Mouse (Mus musculus): ENCODE data around the gene Mef2a. TPM values are rescaled to one million over a fixed set of nuclear protein-coding genes. Genes with fewer than 3 reads are reported as not detected.

The Mef2a gene
- total and polyA plus RNA-seq, 3 experiments: 9.6 to 13.4 TPM; not detected in 1

- peak; percentile 64 for DNase-seq (ENCODE audit: low read depth, low spot score)
- Histone ChIP-seq H3K4me3 (ENCODE audit: control insufficient read depth in 1 of 2, insufficient read depth in 1 of 2, low read depth in 2 of 2, low read length in 2 of 2) (no peak overlapping the region), H3K79me2 (ENCODE audit: control insufficient read depth, insufficient read depth, low read length, poor library complexity) (no peaks in the 10 kb centered on the region)
Observed at GRCm38 (mm10) chr7:67199412-67199811, 173.2 kb downstream of the Mef2a start.

GRCm38 (mm10) chr7:67183786-67184185, 188.9 kb downstream of the Mef2a start:
- H3K9ac ChIP-seq (ENCODE audit: control insufficient read depth, low read depth, low read length, poor library complexity, severe bottlenecking): no peak overlapping the region
- no peak for DNase-seq (ENCODE audit: low read depth, low spot score)
- peaks cover 0 to 2% of the 10 kb centered on the region in 2 experiments; a peak in 2 of 4 replicates for H3K27me3 ChIP-seq (ENCODE audit: control insufficient read depth in 1 of 2, insufficient read depth in 2 of 2, low read length in 2 of 2)
- no peaks in the 10 kb centered on the region for H3K4me1 ChIP-seq (ENCODE audit: control insufficient read depth in 1 of 2, insufficient read depth in 2 of 2, low read length in 2 of 2)
- no peaks in the 10 kb centered on the region for H3K79me2 ChIP-seq (ENCODE audit: control insufficient read depth, insufficient read depth, low read length, poor library complexity)
- no peaks in the 10 kb centered on the region for H3K9me3 ChIP-seq (replicated peaks; ENCODE audit: insufficient read depth, low read length)
- no peak overlapping the region for H3K4me3 ChIP-seq (ENCODE audit: control insufficient read depth in 1 of 2, insufficient read depth in 1 of 2, low read depth in 2 of 2, low read length in 2 of 2)
- H3K36me3 ChIP-seq (ENCODE audit: control insufficient read depth in 1 of 2, insufficient read depth in 2 of 2, low read length in 2 of 2): no peaks in the 10 kb centered on the region
- H3K27ac ChIP-seq (ENCODE audit: control insufficient read depth, low read depth, low read length): no peak overlapping the region
- no peak for TF ChIP-seq UBTF (IDR thresholded peaks at IDR 0.05; ENCODE audit: borderline replicate concordance, insufficient read depth, low read depth, low read length)
- TF ChIP-seq CTCF (IDR thresholded peaks at IDR 0.05 in 2 of 3, conservative IDR thresholded peaks at IDR 0.05 in 1 of 3; ENCODE audit: control insufficient read depth in 1 of 3, insufficient read depth in 1 of 3, low read depth in 2 of 3, low read length in 3 of 3, poor library complexity in 1 of 3, severe bottlenecking in 1 of 3): no peak

More at GRCm38 (mm10) chr7:67199412-67199811, 173.2 kb downstream of the Mef2a start:
- Histone ChIP-seq H3K4me1 (ENCODE audit: control insufficient read depth in 1 of 2, insufficient read depth in 2 of 2, low read length in 2 of 2) (no peaks in the 10 kb centered on the region), H3K36me3 (ENCODE audit: control insufficient read depth in 1 of 2, insufficient read depth in 2 of 2, low read length in 2 of 2) (no peaks in the 10 kb centered on the region; a peak in 1 of 4 replicates), H3K9me3 (replicated peaks; ENCODE audit: insufficient read depth, low read length) (no peaks in the 10 kb centered on the region), H3K27ac (ENCODE audit: control insufficient read depth, low read depth, low read length) (no peak overlapping the region), H3K27me3 (ENCODE audit: control insufficient read depth in 1 of 2, insufficient read depth in 2 of 2, low read length in 2 of 2) (no peaks in the 10 kb centered on the region; a peak in 1 of 4 replicates), H3K9ac (ENCODE audit: control insufficient read depth, low read depth, low read length, poor library complexity, severe bottlenecking) (no peak overlapping the region)
- TF ChIP-seq MYB (IDR thresholded peaks at IDR 0.05; ENCODE audit: low read depth, low read length) (no peak), ZC3H11A (IDR thresholded peaks at IDR 0.05; ENCODE audit: low read depth, low read length) (peak; percentile 71), RAD21 (IDR thresholded peaks at IDR 0.05; ENCODE audit: low read depth, low read length) (peak; percentile 84), CTCF (IDR thresholded peaks at IDR 0.05 in 2 of 3, conservative IDR thresholded peaks at IDR 0.05 in 1 of 3; ENCODE audit: control insufficient read depth in 1 of 3, insufficient read depth in 1 of 3, low read depth in 2 of 3, low read length in 3 of 3, poor library complexity in 1 of 3, severe bottlenecking in 1 of 3) (peak; percentile 86 to 92 (median 88)), SMC3 (IDR thresholded peaks at IDR 0.05; ENCODE audit: low read depth, low read length) (peak; percentile 86)

Other genes with a start within 250 kb of the Mef2a start
- gene Lysmd4, start 150.3 kb downstream of the Mef2a start, total RNA-seq (2012; rRNA removed): 5.0 and 5.2 TPM in 2 replicates
- gene Lysmd4, start 150.3 kb downstream of the Mef2a start, polyA plus RNA-seq (2012; ENCODE audit: insufficient read depth in 1 of 2, insufficient read length in 2 of 2, low read depth in 1 of 2, low replicate concordance in 2 of 2, missing spikeins in 1 of 2): 1 to 10 TPM in 1 of 2 experiments, not detected in 1; 7.9 TPM

All from MEL (cell line).